Mouse (Mus musculus): ENCODE results near the gene Vsnl1. TPM values are rescaled to one million over a fixed set of nuclear protein-coding genes. Genes with fewer than 3 reads are reported as not detected.

Gene Vsnl1
- polyA plus RNA-seq, 1 experiment from 2014 or later: 3.9 TPM

Small RNA genes lying within 50 kb of the gene (microRNA-seq; reads per million reads assigned to microRNA genes)
- gene Mir7675 (ENCODE audit: borderline number of aligned reads): not detected

Other genes starting within 250 kb of the Vsnl1 start
- not detected in 2 replicates for gene Msgn1, start 227.6 kb downstream of the Vsnl1 start, polyA plus RNA-seq (2015; fragmentation: Nextera tagmentation; extraction: Ambion mirVana)
- 5.8 and 6.4 TPM in 2 replicates for gene Gen1, start 170.8 kb downstream of the Vsnl1 start, polyA plus RNA-seq (2015; fragmentation: Nextera tagmentation; extraction: Ambion mirVana)
- 148 and 172 TPM in 2 replicates for gene Smc6, start 170.7 kb downstream of the Vsnl1 start, polyA plus RNA-seq (2015; fragmentation: Nextera tagmentation; extraction: Ambion mirVana)
- gene Rad51ap2, start 19.5 kb upstream of the Vsnl1 start, polyA plus RNA-seq (2015; fragmentation: Nextera tagmentation; extraction: Ambion mirVana): 0.57 and 0.59 TPM in 2 replicates